Mouse (Mus musculus): ENCODE data around the gene Ano6.

- TF ChIP-seq EP300 (IDR thresholded peaks at IDR 0.05; ENCODE audit: low read depth) = no peak
- no peak for TF ChIP-seq CTCF (IDR thresholded peaks at IDR 0.05; ENCODE audit: low read depth)
Observed at GRCm38 (mm10) chr15:95967516-95968196, 177.0 kb downstream of the Ano6 start.
